Mouse (Mus musculus) hindbrain, embryonic 14.5 days (tissue): ENCODE data around the gene Slc30a2. TPM values are rescaled to one million over a fixed set of nuclear protein-coding genes. Genes with fewer than 3 reads are reported as not detected.
"Not testable (repeated sequence)": the region's sequence is repeated elsewhere in the genome, so short reads cannot be mapped to it uniquely, and the experiment has no call there.

Experiments
- ATAC-seq: fragments of 200-750 bp; cut with Nextera tagmentation; 2 replicates; pipeline ENCODE4 v1.8.0; 2017; ENCODE audit warnings: moderate number of reproducible peaks, mild to moderate bottlenecking, moderate TSS enrichment, moderate library complexity; ENCODE audit not compliant: low FRiP score
- DNase-seq: peaks from one replicate; pipeline ENCODE4 v3.0.0-alpha.2; 2015; ENCODE audit warnings: low spot score
- H3K27ac ChIP-seq: fragments of 300-500 bp; sonication (generic); 2 replicates; pipeline ENCODE4 v1.5.1; 2014; ENCODE audit warnings: mild to moderate bottlenecking, moderate library complexity
- H3K27me3 ChIP-seq: fragments of 300-500 bp; sonication (generic); 2 replicates; pipeline ENCODE4 v1.6.1; 2014; ENCODE audit warnings: mild to moderate bottlenecking, low read length, mixed read lengths; ENCODE audit not compliant: control insufficient read depth, insufficient read depth
- H3K36me3 ChIP-seq: fragments of 300-500 bp; sonication (generic); replicated peaks from 2 replicates; pipeline ENCODE4 v1.6.1; 2014; ENCODE audit not compliant: control insufficient read depth, insufficient read depth
- H3K4me1 ChIP-seq: fragments of 300-500 bp; sonication (generic); replicated peaks from 2 replicates; pipeline ENCODE4 v1.6.1; 2014; ENCODE audit warnings: antibody characterized with exemption, low read length, mixed read lengths; ENCODE audit not compliant: control insufficient read depth, insufficient read depth
- H3K4me2 ChIP-seq: fragments of 300-500 bp; sonication (generic); replicated peaks from 2 replicates; pipeline ENCODE4 v1.6.1; 2014; ENCODE audit warnings: mild to moderate bottlenecking, moderate library complexity
- H3K4me3 ChIP-seq: fragments of 300-500 bp; sonication (generic); replicated peaks from 2 replicates; pipeline ENCODE4 v1.5.1; 2014; ENCODE audit warnings: mild to moderate bottlenecking, low read length
- H3K9ac ChIP-seq: fragments of 300-500 bp; sonication (generic); 2 replicates; pipeline ENCODE4 v1.6.1; 2014
- H3K9me3 ChIP-seq: fragments of 300-500 bp; sonication (generic); 2 replicates; pipeline ENCODE4 v1.6.1; 2016; ENCODE audit warnings: low read length; ENCODE audit not compliant: control insufficient read depth
- WGBS: fragments of 180-500 bp; shearing (Covaris S2); extraction: QIAGEN DNeasy Blood & Tissue Kit; methylation state at CpG from one replicate; pipeline ENCODE4 v1.1.7; 2014; 5-methylcytosine and 5-hydroxymethylcytosine counted together
- polyA plus RNA-seq: library from polyadenylated mRNA; unstranded; fragments of >200 nt; fragmentation: Nextera tagmentation; extraction: Ambion mirVana; gene quantifications from 2 replicates; pipeline ENCODE4 v1.2.1, GENCODE M21; 2014

Slc30a2 gene
- polyA plus RNA-seq, 1 experiment from 2014 or later = 0.13 TPM

DNA sequence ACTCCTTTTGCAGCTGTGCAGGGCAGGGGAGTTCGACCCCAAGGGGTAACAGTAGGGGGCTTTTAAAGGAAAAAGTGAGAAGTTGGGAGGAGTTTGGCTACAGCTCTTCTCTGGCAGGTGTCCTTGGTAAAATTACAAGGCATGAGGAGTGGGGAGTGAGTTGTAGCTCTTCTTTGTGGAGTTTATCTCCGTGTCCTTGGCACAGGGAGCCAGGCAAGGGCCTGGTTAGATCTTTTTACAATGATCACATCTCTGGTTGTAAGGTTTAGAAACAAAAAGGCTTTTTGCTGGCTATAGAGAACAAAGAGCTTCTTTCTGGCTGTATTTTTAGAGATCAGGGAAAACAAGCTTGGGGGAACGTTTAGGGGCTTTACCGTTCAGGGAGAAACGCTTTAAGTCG, 1.8 kb upstream of the Slc30a2 start:
- not testable (repeated sequence) for H3K9me3 ChIP-seq, H3K36me3 ChIP-seq, DNase-seq, H3K4me2 ChIP-seq, ATAC-seq, H3K27ac ChIP-seq, H3K4me1 ChIP-seq, H3K9ac ChIP-seq, H3K4me3 ChIP-seq
- WGBS = 69% methylated on average over 6 of the region's 6 CpGs
- peaks cover 43% of the 10 kb centered on the region for H3K27me3 ChIP-seq

DNA sequence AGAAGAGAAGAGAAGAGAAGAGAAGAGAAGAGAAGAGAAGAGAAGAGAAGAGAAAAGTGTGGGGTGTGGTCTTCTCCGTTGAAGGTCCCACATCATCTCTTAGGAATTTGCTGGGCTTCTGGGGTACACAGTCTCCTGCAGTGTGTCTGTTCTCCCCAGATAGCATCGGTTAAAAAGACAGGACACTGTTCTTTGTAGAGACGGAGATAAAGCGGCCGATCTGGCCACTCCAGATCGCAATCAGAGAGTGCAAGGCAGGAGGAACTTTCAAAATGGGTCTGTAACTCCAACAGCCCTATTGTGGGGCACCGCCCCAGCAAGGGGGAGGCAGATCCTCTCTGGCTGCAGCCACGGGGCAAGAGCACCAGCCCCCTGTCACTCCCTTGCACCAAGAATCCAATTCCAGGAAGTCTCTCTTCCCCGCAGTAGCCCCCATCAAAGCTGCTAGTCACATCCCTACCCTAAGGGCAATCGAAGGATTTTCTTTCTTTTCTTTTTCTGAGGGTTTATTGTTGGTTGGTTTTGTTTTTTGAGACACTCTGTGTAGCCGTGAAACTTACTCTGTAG, 685 bp upstream of the Slc30a2 start:
- H3K4me2 ChIP-seq = no peak overlapping the region
- no peak for ATAC-seq

DNA sequence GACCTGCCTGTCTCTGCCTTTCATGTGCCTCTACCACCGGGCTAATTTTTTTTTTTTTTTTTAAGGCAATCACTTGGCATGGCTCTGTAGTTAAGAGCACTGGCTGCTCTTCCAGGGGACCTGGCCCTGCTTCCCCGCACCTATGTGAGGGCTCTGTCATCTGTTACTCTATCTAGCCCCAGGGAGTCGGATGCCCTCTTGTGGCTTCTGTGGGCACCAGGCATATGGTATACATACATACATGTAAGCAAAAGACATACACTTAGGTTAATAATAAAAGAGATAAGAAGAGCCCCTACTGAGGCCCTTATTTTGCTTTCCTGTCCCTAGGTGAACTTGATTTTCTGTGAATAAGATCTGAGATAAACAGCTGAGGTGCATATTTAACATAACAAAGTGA, 1.6 kb downstream of the Slc30a2 start:
- 35% methylated on average over 3 of the region's 3 CpGs for WGBS
- no peak overlapping the region for H3K4me2 ChIP-seq
- peaks cover 47% of the 10 kb centered on the region for H3K27me3 ChIP-seq

More for the DNA sequence above, 685 bp upstream of the Slc30a2 start:
- Histone ChIP-seq H3K27me3 (peaks cover 47% of the 10 kb centered on the region), H3K36me3 (no peaks in the 10 kb centered on the region), H3K9ac (no peak overlapping the region), H3K9me3 (no peaks in the 10 kb centered on the region), H3K4me3 (no peak overlapping the region), H3K4me1 (peaks cover 7% of the 10 kb centered on the region; the same call in 1 of the 2 replicates), H3K27ac (no peak overlapping the region)
- 44% methylated on average over 11 of the region's 11 CpGs for WGBS
- DNase-seq = no peak

DNA sequence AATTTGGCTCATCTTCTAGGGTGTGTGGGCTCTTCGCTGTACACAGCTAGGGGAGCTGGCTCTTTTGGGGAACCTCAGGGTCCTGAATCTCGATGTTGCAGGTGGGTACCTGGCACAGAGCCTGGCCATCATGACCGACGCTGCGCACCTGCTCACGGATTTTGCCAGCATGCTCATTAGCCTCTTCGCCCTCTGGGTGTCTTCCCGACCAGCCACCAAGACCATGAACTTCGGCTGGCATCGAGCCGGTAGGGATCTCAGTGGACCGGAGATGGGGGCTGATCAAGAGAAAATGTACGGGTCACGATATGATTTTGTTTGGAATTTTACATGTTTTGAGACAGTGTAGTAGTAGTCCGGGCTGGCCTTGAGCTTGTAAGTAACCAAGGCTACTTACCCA, 2.8 kb downstream of the Slc30a2 start:
- H3K4me2 ChIP-seq = no peak overlapping the region
- ATAC-seq (no peak), DNase-seq (no peak)
- no peaks in the 10 kb centered on the region for H3K9me3 ChIP-seq
- H3K27ac ChIP-seq = no peak overlapping the region
- no peak overlapping the region for H3K4me3 ChIP-seq
- 87% methylated on average over 15 of the region's 15 CpGs for WGBS
- no peaks in the 10 kb centered on the region for H3K36me3 ChIP-seq
- H3K4me1 ChIP-seq = peaks cover 7% of the 10 kb centered on the region; the same call in 1 of the 2 replicates
- peaks cover 47% of the 10 kb centered on the region for H3K27me3 ChIP-seq
- no peak overlapping the region for H3K9ac ChIP-seq

More for the DNA sequence above, 1.6 kb downstream of the Slc30a2 start:
- no peak overlapping the region for H3K9ac ChIP-seq
- no peak overlapping the region for H3K27ac ChIP-seq
- no peaks in the 10 kb centered on the region for H3K9me3 ChIP-seq
- H3K4me3 ChIP-seq = no peak overlapping the region
- no peaks in the 10 kb centered on the region for H3K36me3 ChIP-seq
- peaks cover 7% of the 10 kb centered on the region; the same call in 1 of the 2 replicates for H3K4me1 ChIP-seq
- no peak for DNase-seq
- no peak for ATAC-seq

DNA sequence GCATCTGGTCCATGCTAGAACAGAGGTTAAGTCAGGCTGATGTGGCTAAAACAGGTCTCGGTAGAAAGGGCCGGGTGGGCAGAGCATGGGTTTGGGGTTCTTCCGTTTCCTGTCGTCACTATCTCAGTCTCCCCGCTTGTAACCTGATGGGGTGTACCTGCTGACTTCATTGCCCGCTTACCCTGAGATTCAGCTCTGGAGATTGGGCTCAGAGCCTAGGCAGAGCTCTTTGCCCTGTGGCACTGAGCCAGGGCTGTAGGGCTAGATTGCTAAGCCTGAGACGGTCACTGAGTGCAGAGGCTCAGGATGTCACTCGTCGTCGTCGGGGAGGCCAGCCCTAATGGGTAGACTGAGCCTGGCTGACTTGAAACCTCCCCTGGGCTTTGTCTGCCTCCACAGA, 5.1 kb downstream of the Slc30a2 start:
- H3K9ac ChIP-seq = no peak overlapping the region
- no peak overlapping the region for H3K4me3 ChIP-seq
- WGBS = 73% methylated on average over 11 of the region's 11 CpGs
- H3K27ac ChIP-seq = no peak overlapping the region
- peaks cover 5% of the 10 kb centered on the region; the same call in 1 of the 2 replicates for H3K4me1 ChIP-seq
- peaks cover 29% of the 10 kb centered on the region for H3K27me3 ChIP-seq
- H3K9me3 ChIP-seq = no peaks in the 10 kb centered on the region
- no peaks in the 10 kb centered on the region for H3K36me3 ChIP-seq
- no peak overlapping the region for H3K4me2 ChIP-seq
- no peak for DNase-seq
- ATAC-seq = no peak

DNA sequence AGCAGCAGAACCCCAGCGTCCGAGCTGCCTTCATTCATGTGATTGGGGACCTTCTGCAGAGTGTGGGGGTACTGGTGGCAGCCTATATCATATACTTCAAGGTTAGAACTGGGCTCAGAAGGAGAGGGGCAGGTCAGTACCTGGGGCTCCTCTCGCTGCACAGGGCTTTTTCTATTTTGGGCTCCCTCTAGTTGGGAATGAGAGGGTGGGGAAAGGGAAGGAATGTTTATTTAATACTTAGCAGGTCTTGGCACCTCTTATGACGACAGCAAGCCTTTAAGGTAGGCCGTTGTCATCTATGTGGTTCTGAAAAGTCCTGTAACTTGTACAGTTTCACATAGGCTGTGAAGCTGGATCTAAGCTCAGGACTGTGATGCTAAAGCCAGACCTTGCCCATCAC, 5.6 kb downstream of the Slc30a2 start:
- H3K36me3 ChIP-seq = no peaks in the 10 kb centered on the region

DNA sequence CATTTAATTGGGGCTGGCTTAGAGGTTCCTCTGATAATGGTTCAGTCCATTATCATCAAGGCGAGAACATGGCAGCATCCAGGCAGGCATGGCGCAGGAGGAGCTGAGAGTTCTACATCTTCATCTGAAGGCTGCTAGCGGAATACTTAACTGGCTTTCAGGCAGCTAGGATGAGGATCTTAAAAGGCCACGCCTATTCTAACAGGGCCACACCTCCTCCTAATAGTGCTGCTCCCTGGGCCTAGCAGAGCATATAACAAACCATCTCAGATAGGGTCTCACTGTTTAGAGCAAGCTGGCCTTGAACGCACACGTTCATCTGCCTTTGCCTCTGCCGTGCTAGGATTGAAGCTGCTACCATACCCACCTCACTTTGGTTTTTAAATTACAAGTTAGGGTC, 6.8 kb downstream of the Slc30a2 start:
- ATAC-seq (no peak), DNase-seq (no peak)
- Histone ChIP-seq H3K36me3 (no peaks in the 10 kb centered on the region), H3K9ac (no peak overlapping the region), H3K4me3 (no peak overlapping the region), H3K27me3 (peaks cover 12% of the 10 kb centered on the region), H3K27ac (no peak overlapping the region), H3K4me1 (no peaks in the 10 kb centered on the region), H3K4me2 (no peak overlapping the region), H3K9me3 (no peaks in the 10 kb centered on the region)
- 90% methylated on average over 7 of the region's 7 CpGs for WGBS

More for the DNA sequence above, 5.6 kb downstream of the Slc30a2 start:
- no peak overlapping the region for H3K9ac ChIP-seq
- 83% methylated on average over 5 of the region's 5 CpGs for WGBS
- ATAC-seq = no peak
- no peaks in the 10 kb centered on the region for H3K4me1 ChIP-seq
- H3K4me3 ChIP-seq = no peak overlapping the region
- no peak overlapping the region for H3K4me2 ChIP-seq
- peaks cover 25% of the 10 kb centered on the region for H3K27me3 ChIP-seq
- no peak overlapping the region for H3K27ac ChIP-seq
- no peaks in the 10 kb centered on the region for H3K9me3 ChIP-seq
- DNase-seq = no peak

DNA sequence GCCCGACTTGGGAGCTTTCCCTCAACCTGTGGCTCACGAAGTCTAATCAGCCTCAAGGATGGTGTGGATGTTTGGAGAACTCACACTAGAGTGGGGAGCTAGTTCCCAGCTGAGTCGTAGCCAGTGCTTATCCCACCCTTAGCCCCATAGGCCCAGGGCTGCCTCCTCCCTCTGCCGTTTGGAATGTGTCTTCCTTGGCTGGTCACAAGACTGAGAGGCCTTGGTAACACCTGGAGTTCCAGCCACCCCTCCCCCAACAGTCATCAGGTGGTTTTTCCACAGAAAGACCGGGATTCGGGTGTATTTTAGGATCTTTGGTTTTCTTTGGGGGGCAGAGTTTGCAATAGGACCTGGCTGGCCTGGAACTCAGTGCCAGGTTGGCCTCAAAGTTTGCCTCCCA, 7.7 kb downstream of the Slc30a2 start:
- no peak overlapping the region for H3K27ac ChIP-seq
- DNase-seq = no peak
- 92% methylated on average over 6 of the region's 6 CpGs for WGBS
- no peak overlapping the region for H3K4me2 ChIP-seq
- H3K4me1 ChIP-seq = no peaks in the 10 kb centered on the region
- ATAC-seq = no peak
- H3K4me3 ChIP-seq = no peak overlapping the region
- no peaks in the 10 kb centered on the region for H3K9me3 ChIP-seq
- H3K27me3 ChIP-seq = 0 out of 2 replicates have a peak, but pooled peaks cover 5% of the 10 kb centered on the region
- H3K9ac ChIP-seq = no peak overlapping the region
- no peaks in the 10 kb centered on the region for H3K36me3 ChIP-seq

DNA sequence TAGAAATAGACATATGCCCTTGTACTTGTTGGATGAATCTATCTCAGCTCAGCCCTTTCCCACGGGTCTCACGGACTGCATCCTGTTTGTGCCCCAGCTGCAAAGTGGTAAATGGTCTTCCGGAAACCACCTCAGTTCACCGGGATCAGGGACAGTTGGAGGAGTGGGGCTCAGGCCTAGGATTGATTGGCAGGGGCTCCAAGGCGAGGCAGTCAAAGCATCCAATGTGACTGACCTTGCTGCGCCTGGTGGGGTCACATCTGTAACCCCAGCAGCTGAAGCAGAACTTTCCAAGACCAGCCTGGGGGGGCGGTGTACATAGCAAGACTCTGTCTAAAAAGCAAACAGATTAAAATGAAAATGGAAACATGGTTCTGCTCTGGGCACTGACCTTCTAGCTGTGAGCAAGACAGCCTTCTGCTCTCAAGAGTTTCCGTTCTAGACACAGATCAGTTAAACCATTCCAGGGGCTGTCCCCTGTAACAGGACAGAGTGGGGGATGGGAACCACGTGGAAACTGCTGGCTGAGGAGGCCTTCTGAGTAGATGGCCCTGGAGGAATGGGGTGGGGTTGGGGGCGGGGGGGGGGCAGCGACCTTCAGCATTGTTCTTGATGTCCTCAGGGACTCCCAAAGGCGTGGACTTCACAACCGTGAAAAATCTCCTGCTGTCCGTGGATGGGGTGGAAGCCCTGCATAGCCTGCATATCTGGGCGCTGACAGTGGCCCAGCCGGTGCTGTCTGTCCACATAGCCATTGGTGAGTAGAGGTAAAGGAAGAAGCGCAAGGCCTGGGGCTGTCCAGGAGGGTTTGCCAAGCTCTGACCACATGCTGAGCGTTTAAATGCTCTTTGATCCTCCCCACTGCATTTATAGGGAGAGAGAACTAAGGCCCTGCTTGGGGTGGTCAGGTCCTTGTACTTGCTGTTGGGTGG, 8.6 kb downstream of the Slc30a2 start:
- Histone ChIP-seq H3K9ac (no peak overlapping the region), H3K9me3 (no peaks in the 10 kb centered on the region), H3K27ac (no peak overlapping the region), H3K36me3 (no peaks in the 10 kb centered on the region), H3K4me1 (no peaks in the 10 kb centered on the region), H3K4me3 (no peak overlapping the region), H3K27me3 (0 out of 2 replicates have a peak, but pooled peaks cover 4% of the 10 kb centered on the region), H3K4me2 (no peak overlapping the region)
- WGBS = 43% methylated on average over 18 of the region's 18 CpGs
- no peak for DNase-seq
- no peak for ATAC-seq
